Mouse (Mus musculus): ENCODE measurements around the gene Ssh2. TPM values are rescaled to one million over a fixed set of nuclear protein-coding genes. Genes with fewer than 3 reads are reported as not detected.
"Not testable (repeated sequence)": the region's sequence is repeated elsewhere in the genome, so short reads cannot be mapped to it uniquely, and the experiment has no call there.

Ssh2 gene
- polyA plus RNA-seq, 1 experiment from 2014 or later, result 8.4 TPM

DNA sequence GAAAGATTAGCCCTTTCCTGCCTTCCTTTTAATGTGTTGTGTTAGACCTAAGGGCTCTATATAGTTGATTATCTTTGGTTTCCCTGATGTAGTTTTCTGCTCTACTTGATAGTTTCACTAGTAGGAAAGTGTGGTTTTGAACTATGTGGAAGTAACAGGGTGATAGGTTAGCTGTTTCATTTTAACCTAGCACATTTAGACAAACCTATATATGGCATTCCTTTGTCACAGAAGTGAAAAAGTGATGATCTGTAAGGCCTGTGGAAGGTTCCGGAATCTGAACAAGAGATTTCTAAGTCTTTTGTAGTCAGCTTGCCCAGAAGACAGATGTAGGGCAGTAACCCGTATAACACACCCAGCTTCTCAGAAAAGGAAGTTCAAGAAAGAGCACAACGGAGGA lies 155.0 kb downstream of the Ssh2 start:
- no peaks in the 10 kb centered on the region for H3K36me3 ChIP-seq (ENCODE audit: control insufficient read depth, insufficient read depth, low read length)
- no peak for ATAC-seq (ENCODE audit: insufficient read depth, low FRiP score)
- no peaks in the 10 kb centered on the region for H3K27me3 ChIP-seq (ENCODE audit: control insufficient read depth, insufficient read depth, low read length)
- no peak overlapping the region for H3K4me2 ChIP-seq (ENCODE audit: low read depth, low read length)
- no peak overlapping the region for H3K9ac ChIP-seq (ENCODE audit: low read length)
- peaks cover 15% of the 10 kb centered on the region for H3K4me1 ChIP-seq (ENCODE audit: control insufficient read depth, insufficient read depth, low read length)
- H3K4me3 ChIP-seq (replicated peaks; ENCODE audit: low read length), result no peak overlapping the region
- 71% methylated on average over 3 of the region's 3 CpGs for WGBS
- no peak overlapping the region for H3K27ac ChIP-seq (ENCODE audit: low read length)
- no peaks in the 10 kb centered on the region for H3K9me3 ChIP-seq (replicated peaks; ENCODE audit: control insufficient read depth, low read length)

DNA sequence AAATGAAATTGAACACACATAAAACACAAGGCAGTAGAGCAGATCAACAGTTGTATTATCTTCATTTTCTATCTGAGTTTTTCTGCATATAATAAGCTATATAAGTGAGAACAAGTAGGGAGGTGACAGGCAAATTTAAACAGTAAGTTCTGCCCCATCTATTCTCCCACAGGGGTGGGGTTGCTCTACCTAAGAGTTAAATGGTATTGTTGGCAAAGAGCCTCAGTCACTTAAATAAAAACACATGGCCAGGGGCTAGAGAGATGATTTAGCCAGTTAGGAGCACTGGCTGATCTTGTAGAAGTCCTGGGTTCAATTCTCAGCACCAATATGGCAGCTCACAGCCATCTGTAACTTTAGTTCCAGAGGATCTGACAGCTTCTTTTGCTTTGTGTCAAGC lies 155.6 kb downstream of the Ssh2 start:
- peak overlapping the region; percentile 57; the same call in 1 of the 2 replicates for H3K27ac ChIP-seq (ENCODE audit: low read length)
- H3K4me1 ChIP-seq (ENCODE audit: control insufficient read depth, insufficient read depth, low read length), result peaks cover 15% of the 10 kb centered on the region
- H3K9me3 ChIP-seq (replicated peaks; ENCODE audit: control insufficient read depth, low read length), result no peaks in the 10 kb centered on the region
- no peak overlapping the region for H3K9ac ChIP-seq (ENCODE audit: low read length)
- no peak overlapping the region for H3K4me2 ChIP-seq (ENCODE audit: low read depth, low read length)
- H3K4me3 ChIP-seq (replicated peaks; ENCODE audit: low read length), result no peak overlapping the region
- no peak for ATAC-seq (ENCODE audit: insufficient read depth, low FRiP score)
- H3K36me3 ChIP-seq (ENCODE audit: control insufficient read depth, insufficient read depth, low read length), result no peaks in the 10 kb centered on the region
- H3K27me3 ChIP-seq (ENCODE audit: control insufficient read depth, insufficient read depth, low read length), result no peaks in the 10 kb centered on the region

DNA sequence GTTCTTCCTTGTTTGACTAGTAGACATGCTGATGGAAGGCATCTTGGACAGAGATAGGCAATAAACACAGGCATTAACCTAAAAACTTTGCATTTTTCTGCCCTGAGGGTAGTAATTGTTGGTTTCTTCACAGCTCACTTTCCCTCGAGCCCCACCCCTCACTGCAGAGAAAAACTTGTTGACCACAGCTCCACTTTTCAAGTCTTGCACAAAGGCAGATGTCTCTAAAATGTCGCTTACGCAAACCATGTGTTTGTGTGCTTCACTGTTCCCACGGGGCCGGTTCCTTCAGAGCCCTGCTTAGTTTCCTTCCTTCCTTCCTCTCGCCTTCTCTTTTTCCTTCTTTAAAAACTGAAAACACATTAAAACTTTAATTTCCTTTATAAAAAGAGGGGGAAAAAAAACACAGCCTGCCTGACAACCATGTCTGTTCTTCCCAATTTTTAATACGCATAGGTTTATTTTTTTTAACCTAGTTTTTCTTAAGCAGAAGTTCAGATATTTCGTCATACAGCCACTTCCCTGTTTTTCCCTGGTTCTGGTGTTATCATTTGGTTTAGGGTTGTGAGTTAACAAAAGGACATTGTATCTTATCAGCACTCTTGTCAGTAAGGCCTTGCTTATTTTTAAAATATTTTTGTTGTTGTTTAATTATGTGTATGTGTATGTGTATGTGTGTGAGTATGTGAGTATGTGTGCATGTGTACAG lies 156.3 kb downstream of the Ssh2 start:
- no peaks in the 10 kb centered on the region for H3K9me3 ChIP-seq (replicated peaks; ENCODE audit: control insufficient read depth, low read length)
- peaks cover 15% of the 10 kb centered on the region for H3K4me1 ChIP-seq (ENCODE audit: control insufficient read depth, insufficient read depth, low read length)
- no peak overlapping the region for H3K4me3 ChIP-seq (replicated peaks; ENCODE audit: low read length)
- no peaks in the 10 kb centered on the region for H3K36me3 ChIP-seq (ENCODE audit: control insufficient read depth, insufficient read depth, low read length)
- 41% methylated on average over 8 of the region's 8 CpGs for WGBS
- no peak overlapping the region for H3K9ac ChIP-seq (ENCODE audit: low read length)
- ATAC-seq (ENCODE audit: insufficient read depth, low FRiP score), result no peak
- no peak overlapping the region for H3K4me2 ChIP-seq (ENCODE audit: low read depth, low read length)
- H3K27me3 ChIP-seq (ENCODE audit: control insufficient read depth, insufficient read depth, low read length), result no peaks in the 10 kb centered on the region
- peak overlapping the region; percentile 57; the same call in 1 of the 2 replicates for H3K27ac ChIP-seq (ENCODE audit: low read length)

DNA sequence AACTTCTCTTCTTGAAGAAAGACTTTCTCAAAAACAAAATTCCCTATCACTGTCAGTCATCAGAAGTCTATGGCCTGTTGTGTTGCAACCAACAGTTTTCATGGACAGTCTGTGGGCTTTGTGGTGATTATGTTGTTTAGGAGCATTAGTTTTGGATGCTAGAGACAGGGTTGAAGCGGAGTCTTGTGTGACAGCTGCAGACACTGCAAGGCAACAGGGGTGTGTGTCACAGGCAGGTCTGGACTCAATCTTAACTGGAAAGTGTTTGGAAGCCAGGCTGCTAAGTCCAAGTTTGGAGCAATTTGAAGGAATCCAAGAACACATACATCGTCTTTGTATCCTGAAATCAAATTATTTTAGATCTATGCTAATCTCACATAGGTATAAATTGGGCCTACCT lies 162.5 kb downstream of the Ssh2 start:
- H3K4me2 ChIP-seq (ENCODE audit: low read depth, low read length), result no peak overlapping the region
- WGBS, result 97% methylated on average over 2 of the region's 2 CpGs
- ATAC-seq (ENCODE audit: insufficient read depth, low FRiP score), result no peak

DNA sequence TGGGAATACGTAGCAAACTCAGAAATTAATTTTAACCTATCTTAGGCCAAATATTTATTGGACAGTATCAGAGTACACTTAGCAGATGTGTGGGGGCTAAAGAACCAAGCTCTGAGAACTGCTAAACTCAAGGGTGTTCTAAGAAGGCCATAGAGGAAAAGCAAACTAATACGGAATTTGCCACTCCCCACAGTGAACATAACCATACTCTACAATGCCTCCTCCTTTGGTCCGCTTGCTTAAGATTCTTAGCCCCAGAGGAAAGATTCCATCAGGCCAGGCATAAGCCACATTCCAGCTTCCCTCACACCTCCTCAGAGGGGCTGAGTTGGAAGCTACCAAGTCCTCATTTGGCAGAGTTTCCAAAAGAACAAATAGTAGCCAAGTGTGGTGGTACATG lies 165.1 kb downstream of the Ssh2 start:
- no peak for ATAC-seq (ENCODE audit: insufficient read depth, low FRiP score)
- Histone ChIP-seq H3K4me1 (ENCODE audit: control insufficient read depth, insufficient read depth, low read length) (peaks cover 7% of the 10 kb centered on the region), H3K4me2 (ENCODE audit: low read depth, low read length) (no peak overlapping the region), H3K9ac (ENCODE audit: low read length) (no peak overlapping the region), H3K9me3 (replicated peaks; ENCODE audit: control insufficient read depth, low read length) (no peaks in the 10 kb centered on the region), H3K36me3 (ENCODE audit: control insufficient read depth, insufficient read depth, low read length) (no peaks in the 10 kb centered on the region), H3K4me3 (replicated peaks; ENCODE audit: low read length) (no peak overlapping the region), H3K27ac (ENCODE audit: low read length) (no peak overlapping the region), H3K27me3 (ENCODE audit: control insufficient read depth, insufficient read depth, low read length) (no peaks in the 10 kb centered on the region)
- 76% methylated on average over 3 of the region's 3 CpGs for WGBS

More for the DNA sequence above, 162.5 kb downstream of the Ssh2 start:
- Histone ChIP-seq H3K9me3 (replicated peaks; ENCODE audit: control insufficient read depth, low read length) (no peaks in the 10 kb centered on the region), H3K4me3 (replicated peaks; ENCODE audit: low read length) (no peak overlapping the region), H3K27me3 (ENCODE audit: control insufficient read depth, insufficient read depth, low read length) (no peaks in the 10 kb centered on the region), H3K27ac (ENCODE audit: low read length) (no peak overlapping the region), H3K4me1 (ENCODE audit: control insufficient read depth, insufficient read depth, low read length) (no peaks in the 10 kb centered on the region), H3K9ac (ENCODE audit: low read length) (no peak overlapping the region), H3K36me3 (ENCODE audit: control insufficient read depth, insufficient read depth, low read length) (no peaks in the 10 kb centered on the region)

DNA sequence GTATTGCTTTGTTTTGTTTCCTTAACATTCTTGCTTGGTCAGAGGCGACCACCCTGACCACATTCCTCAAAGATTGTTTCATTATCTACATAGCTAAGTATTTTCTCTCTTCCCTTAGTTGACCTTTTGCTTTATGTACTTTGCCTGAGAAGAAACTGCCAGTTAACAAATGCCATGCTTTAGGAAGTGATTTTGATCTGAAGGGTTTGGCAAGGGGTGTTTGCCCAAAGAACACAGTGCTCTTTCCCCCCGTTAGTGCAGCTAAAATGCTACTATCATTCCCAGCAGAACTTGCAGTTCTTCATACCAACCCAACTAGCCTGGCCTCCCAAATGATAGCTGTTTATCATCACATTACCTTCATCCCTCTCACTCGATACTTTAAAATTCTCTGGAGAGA lies 168.1 kb downstream of the Ssh2 start:
- no peak overlapping the region for H3K27ac ChIP-seq (ENCODE audit: low read length)
- H3K9me3 ChIP-seq (replicated peaks; ENCODE audit: control insufficient read depth, low read length), result no peaks in the 10 kb centered on the region
- H3K27me3 ChIP-seq (ENCODE audit: control insufficient read depth, insufficient read depth, low read length), result no peaks in the 10 kb centered on the region
- H3K9ac ChIP-seq (ENCODE audit: low read length), result no peak overlapping the region
- no peak for ATAC-seq (ENCODE audit: insufficient read depth, low FRiP score)
- peaks cover 7% of the 10 kb centered on the region for H3K4me1 ChIP-seq (ENCODE audit: control insufficient read depth, insufficient read depth, low read length)
- no peaks in the 10 kb centered on the region; the same call in 1 of the 2 replicates for H3K36me3 ChIP-seq (ENCODE audit: control insufficient read depth, insufficient read depth, low read length)
- no peak overlapping the region for H3K4me2 ChIP-seq (ENCODE audit: low read depth, low read length)
- H3K4me3 ChIP-seq (replicated peaks; ENCODE audit: low read length), result no peak overlapping the region
- 46% methylated on average over 3 of the region's 3 CpGs for WGBS

DNA sequence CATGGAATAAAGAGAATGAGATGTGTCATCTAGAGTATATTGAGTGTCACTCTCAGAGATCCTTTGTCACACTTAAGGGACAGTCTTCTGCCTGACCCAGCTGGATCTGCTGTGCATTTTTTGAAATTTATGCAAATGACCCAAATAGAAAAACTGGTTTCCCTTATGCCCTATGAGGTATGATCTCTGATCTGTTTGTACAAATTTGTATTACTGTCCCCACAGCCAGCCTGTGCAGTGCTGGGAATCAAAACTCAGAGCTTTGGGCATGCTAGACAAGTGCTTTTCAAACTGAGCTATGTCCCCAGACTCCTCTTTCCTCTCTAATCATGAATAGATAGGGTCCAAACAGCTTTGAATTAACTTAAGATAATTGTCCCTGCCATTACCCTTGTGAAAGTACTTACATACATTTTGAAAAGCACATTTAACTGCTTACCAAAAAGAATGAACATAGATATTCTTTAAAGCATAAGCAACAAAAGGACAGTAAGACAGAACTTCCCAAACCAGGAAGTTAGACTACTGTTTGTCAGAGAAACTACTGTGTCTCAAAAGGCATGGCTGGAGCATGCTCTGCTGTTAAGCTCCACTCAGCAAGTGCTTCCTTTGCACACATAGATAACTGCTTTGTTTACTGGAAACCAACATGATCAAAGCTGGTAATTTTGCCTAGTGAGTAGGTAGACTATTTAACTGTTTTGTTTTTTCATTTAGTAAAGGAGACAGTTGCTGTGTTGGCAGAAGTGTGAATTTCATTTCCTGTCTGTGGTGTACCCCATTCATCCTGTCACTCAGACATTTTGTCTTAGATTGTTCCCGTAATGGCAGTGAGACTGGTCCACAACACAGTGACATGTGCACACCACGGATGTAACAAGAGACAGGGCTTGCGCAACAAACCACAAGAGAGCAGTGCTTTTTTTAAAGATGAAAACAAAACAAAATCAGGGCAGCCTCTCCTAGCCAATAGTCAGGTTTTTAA lies 169.9 kb downstream of the Ssh2 start:
- Histone ChIP-seq H3K9me3 (replicated peaks; ENCODE audit: control insufficient read depth, low read length) (no peaks in the 10 kb centered on the region), H3K27ac (ENCODE audit: low read length) (no peak overlapping the region; the same call in 1 of the 2 replicates), H3K4me3 (replicated peaks; ENCODE audit: low read length) (no peak overlapping the region), H3K36me3 (ENCODE audit: control insufficient read depth, insufficient read depth, low read length) (no peaks in the 10 kb centered on the region; the same call in 1 of the 2 replicates), H3K9ac (ENCODE audit: low read length) (no peak overlapping the region), H3K4me2 (ENCODE audit: low read depth, low read length) (no peak overlapping the region), H3K27me3 (ENCODE audit: control insufficient read depth, insufficient read depth, low read length) (no peaks in the 10 kb centered on the region), H3K4me1 (ENCODE audit: control insufficient read depth, insufficient read depth, low read length) (peaks cover 7% of the 10 kb centered on the region)
- no peak for ATAC-seq (ENCODE audit: insufficient read depth, low FRiP score)
- WGBS, result 54% methylated on average over 3 of the region's 3 CpGs

DNA sequence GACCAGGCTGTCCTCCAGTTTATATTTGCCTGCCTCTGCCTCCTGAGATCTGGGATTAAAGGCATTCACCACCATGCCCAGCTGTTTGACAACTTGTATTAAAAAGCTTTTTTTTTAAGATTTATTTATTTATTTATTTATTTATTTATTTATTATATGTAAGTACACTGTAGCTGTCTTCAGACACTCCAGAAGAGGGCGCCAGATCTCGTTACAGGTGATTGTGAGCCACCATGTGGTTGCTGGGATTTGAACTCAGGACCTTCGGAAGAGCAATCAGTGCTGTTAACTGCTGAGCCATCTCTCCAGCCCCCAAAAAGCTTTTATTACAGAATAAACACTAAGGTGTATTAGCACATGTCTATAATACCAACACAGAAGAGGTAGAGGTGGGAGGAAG lies 172.1 kb downstream of the Ssh2 start:
- H3K9ac ChIP-seq (ENCODE audit: low read length); H3K9me3 ChIP-seq (replicated peaks; ENCODE audit: control insufficient read depth, low read length); H3K27me3 ChIP-seq (ENCODE audit: control insufficient read depth, insufficient read depth, low read length); ATAC-seq (ENCODE audit: insufficient read depth, low FRiP score); H3K4me1 ChIP-seq (ENCODE audit: control insufficient read depth, insufficient read depth, low read length); H3K27ac ChIP-seq (ENCODE audit: low read length); H3K4me2 ChIP-seq (ENCODE audit: low read depth, low read length); H3K4me3 ChIP-seq (replicated peaks; ENCODE audit: low read length); H3K36me3 ChIP-seq (ENCODE audit: control insufficient read depth, insufficient read depth, low read length): not testable (repeated sequence)
- WGBS, result 82% methylated on average over 3 of the region's 3 CpGs

DNA sequence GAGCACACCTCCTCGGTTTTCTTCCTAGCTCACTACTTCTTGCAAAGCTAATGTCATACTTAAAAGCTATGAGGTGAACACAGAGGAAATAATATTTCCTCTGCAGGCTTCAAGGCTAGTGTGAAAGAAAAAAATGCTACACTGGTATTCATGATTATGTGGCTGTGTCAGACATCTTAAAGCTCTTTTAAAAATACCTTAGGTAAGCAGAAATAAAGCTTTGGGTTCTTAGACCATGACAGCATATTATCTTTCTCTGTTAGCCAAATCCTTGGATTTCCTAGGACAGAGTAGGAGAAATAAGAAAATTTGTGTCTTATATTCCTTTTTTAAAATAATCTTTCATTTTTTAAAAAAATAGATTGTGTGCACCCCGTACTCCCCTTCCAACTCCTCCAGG lies 179.5 kb downstream of the Ssh2 start:
- WGBS, result 72% methylated on average over 2 of the region's 2 CpGs
- Histone ChIP-seq H3K27ac (ENCODE audit: low read length) (no peak overlapping the region), H3K9ac (ENCODE audit: low read length) (no peak overlapping the region), H3K9me3 (replicated peaks; ENCODE audit: control insufficient read depth, low read length) (no peaks in the 10 kb centered on the region), H3K36me3 (ENCODE audit: control insufficient read depth, insufficient read depth, low read length) (no peaks in the 10 kb centered on the region), H3K4me1 (ENCODE audit: control insufficient read depth, insufficient read depth, low read length) (no peaks in the 10 kb centered on the region), H3K4me2 (ENCODE audit: low read depth, low read length) (no peak overlapping the region), H3K27me3 (ENCODE audit: control insufficient read depth, insufficient read depth, low read length) (no peaks in the 10 kb centered on the region), H3K4me3 (replicated peaks; ENCODE audit: low read length) (no peak overlapping the region)
- no peak for ATAC-seq (ENCODE audit: insufficient read depth, low FRiP score)
